Mouse (Mus musculus) embryo, embryonic 10 days (tissue): Measurements from ENCODE around the gene Gm47841.
A peak's percentile ranks its signal among the peaks of the same experiment; 100 is the strongest.

Source experiments
- DNase-seq: peaks from one replicate; pipeline ENCODE4 v3.0.0-alpha.2; 2015; ENCODE audit warnings: low spot score

The Gm47841 gene

GRCm38 (mm10) chr15:101047194-101047555, at the start of gene Gm47841:
Gene Gm47841 (minus strand): TSS chr15:101047397.
- peak; percentile 70 for DNase-seq

GRCm38 (mm10) chr15:101095392-101095791, 48.2 kb upstream of the Gm47841 start:
- peak; percentile 80 for DNase-seq

- DNase-seq, result peak; percentile 88
Measured at GRCm38 (mm10) chr15:101094979-101095378, 47.8 kb upstream of the Gm47841 start.

GRCm38 (mm10) chr15:101093988-101094387, 46.8 kb upstream of the Gm47841 start:
- DNase-seq, result peak; percentile 76

- peak; percentile 92 for DNase-seq
Measured at GRCm38 (mm10) chr15:101092829-101093648, 45.8 kb upstream of the Gm47841 start.

GRCm38 (mm10) chr15:101092121-101092828, 45.1 kb upstream of the Gm47841 start:
- DNase-seq, result peak; percentile 74

- no peak for DNase-seq
Measured at GRCm38 (mm10) chr15:101091551-101091950, 44.4 kb upstream of the Gm47841 start.

- no peak for DNase-seq
Measured at GRCm38 (mm10) chr15:101088291-101088690, 41.1 kb upstream of the Gm47841 start.

- DNase-seq, result no peak
Measured at GRCm38 (mm10) chr15:101086956-101087355, 39.8 kb upstream of the Gm47841 start.

- DNase-seq, result no peak
Measured at GRCm38 (mm10) chr15:101086451-101086850, 39.3 kb upstream of the Gm47841 start.

- no peak for DNase-seq
Measured at GRCm38 (mm10) chr15:101084499-101084898, 37.3 kb upstream of the Gm47841 start.

- DNase-seq, result peak; percentile 82
Measured at GRCm38 (mm10) chr15:101082236-101082635, 35.0 kb upstream of the Gm47841 start.

- no peak for DNase-seq
Measured at GRCm38 (mm10) chr15:101081035-101081548, 33.9 kb upstream of the Gm47841 start.

GRCm38 (mm10) chr15:101080031-101080520, 32.9 kb upstream of the Gm47841 start:
- DNase-seq, result no peak

- peak; percentile 93 for DNase-seq
Measured at GRCm38 (mm10) chr15:101078731-101079156, 31.5 kb upstream of the Gm47841 start.

- DNase-seq, result peak; percentile 54
Measured at GRCm38 (mm10) chr15:101077813-101078730, 30.9 kb upstream of the Gm47841 start, which contains the start of gene Fignl2. Gene Fignl2 (minus strand): TSS chr15:101078567.

GRCm38 (mm10) chr15:101077001-101077812, 30.0 kb upstream of the Gm47841 start:
- DNase-seq, result peak; percentile 88

- peak; percentile 81 for DNase-seq
Measured at GRCm38 (mm10) chr15:101076071-101077000, 29.1 kb upstream of the Gm47841 start.

GRCm38 (mm10) chr15:101075656-101076055, 28.5 kb upstream of the Gm47841 start:
- DNase-seq, result peak; percentile 43

GRCm38 (mm10) chr15:101075150-101075549, 28.0 kb upstream of the Gm47841 start:
- no peak for DNase-seq
